Mouse (Mus musculus) c-Kit-positive CD71-positive TER-119-positive erythroid progenitor cells, embryonic 14.5 days (primary cell): ENCODE data around the gene Mterf1a.
"Not testable (repeated sequence)": the region's sequence is repeated elsewhere in the genome, so short reads cannot be mapped to it uniquely, and the experiment has no call there.

Experiments used
- DNase-seq: peaks from one replicate; pipeline ENCODE4 v3.0.0-alpha.2; 2013; ENCODE audit warnings: low spot score

The Mterf1a gene

GRCm38 (mm10) chr5:3893459-3894293 is at the start of gene Mterf1a:
TSS of gene Mterf1a (minus strand) at chr5:3893933.
- DNase-seq = peak; percentile 29

GRCm38 (mm10) chr5:3943169-3943568 is 49.4 kb upstream of the Mterf1a start:
- DNase-seq = not testable (repeated sequence)

- DNase-seq = no peak
Measured at GRCm38 (mm10) chr5:3941240-3941639, 47.5 kb upstream of the Mterf1a start.

GRCm38 (mm10) chr5:3939335-3939734 is 45.6 kb upstream of the Mterf1a start:
- DNase-seq = no peak

GRCm38 (mm10) chr5:3938905-3939304 is 45.2 kb upstream of the Mterf1a start:
- DNase-seq = no peak

GRCm38 (mm10) chr5:3935778-3936554 is 42.2 kb upstream of the Mterf1a start:
- DNase-seq = no peak

GRCm38 (mm10) chr5:3935266-3935665 is 41.5 kb upstream of the Mterf1a start:
- no peak for DNase-seq

GRCm38 (mm10) chr5:3933551-3933950 is 39.8 kb upstream of the Mterf1a start:
- DNase-seq = no peak

GRCm38 (mm10) chr5:3931636-3932035 is 37.9 kb upstream of the Mterf1a start:
- no peak for DNase-seq

- DNase-seq = no peak
Measured at GRCm38 (mm10) chr5:3930760-3931159, 37.0 kb upstream of the Mterf1a start.

GRCm38 (mm10) chr5:3928690-3929046 is 34.9 kb upstream of the Mterf1a start:
- DNase-seq = peak; percentile 45

- DNase-seq = peak; percentile 40
Measured at GRCm38 (mm10) chr5:3927801-3928689, 34.3 kb upstream of the Mterf1a start, which contains the start of gene Akap9. TSS of gene Akap9 (plus strand) at chr5:3928054.

GRCm38 (mm10) chr5:3926666-3927065 is 32.9 kb upstream of the Mterf1a start:
- DNase-seq = no peak

GRCm38 (mm10) chr5:3922350-3922749 is 28.6 kb upstream of the Mterf1a start:
- DNase-seq = no peak

- no peak for DNase-seq
Measured at GRCm38 (mm10) chr5:3905471-3905870, 11.7 kb upstream of the Mterf1a start.

- DNase-seq = not testable (repeated sequence)
Measured at GRCm38 (mm10) chr5:3894294-3894619, 524 bp upstream of the Mterf1a start.

- DNase-seq = no peak
Measured at GRCm38 (mm10) chr5:3889201-3889600, 4.5 kb downstream of the Mterf1a start.

GRCm38 (mm10) chr5:3886862-3887261 is 6.9 kb downstream of the Mterf1a start:
- not testable (repeated sequence) for DNase-seq

- no peak for DNase-seq
Measured at GRCm38 (mm10) chr5:3873485-3873884, 20.2 kb downstream of the Mterf1a start.

GRCm38 (mm10) chr5:3872348-3872747 is 21.4 kb downstream of the Mterf1a start:
- no peak for DNase-seq

- DNase-seq = no peak
Measured at GRCm38 (mm10) chr5:3870161-3870560, 23.6 kb downstream of the Mterf1a start.

GRCm38 (mm10) chr5:3845026-3845425 is 48.7 kb downstream of the Mterf1a start, which contains the start of gene Lrrd1:
TSS of gene Lrrd1 (plus strand) at chr5:3845173.
- no peak for DNase-seq
